Mouse (Mus musculus): ENCODE results near the gene Msantd4. TPM values are rescaled to one million over a fixed set of nuclear protein-coding genes. Genes with fewer than 3 reads are reported as not detected.
"Not testable (repeated sequence)": the region's sequence is repeated elsewhere in the genome, so short reads cannot be mapped to it uniquely, and the experiment has no call there.

Gene Msantd4
- polyA plus RNA-seq (2016; fragmentation: Nextera tagmentation; extraction: Ambion mirVana), result 57.7 and 58.4 TPM in 2 replicates

- Histone ChIP-seq H3K27me3 (no peaks in the 10 kb centered on the region), H3K36me3 (no peaks in the 10 kb centered on the region), H3K9me3 (no peaks in the 10 kb centered on the region), H3K4me3 (peak within 1 kb of the TSS; percentile 79), H3K4me2 (replicated peaks) (peak within 1 kb of the TSS; percentile 56), H3K9ac (peak within 1 kb of the TSS; percentile 70), H3K4me1 (no peaks in the 10 kb centered on the region; the same call in 1 of the 2 replicates), H3K27ac (peak within 1 kb of the TSS; percentile 76)
- ATAC-seq (ENCODE audit: insufficient number of reproducible peaks, insufficient read depth, low FRiP score, low TSS enrichment), result peak; percentile 100
- 2% methylated on average over 31 of the region's 31 CpGs for WGBS
These were observed at the start of gene Msantd4 for GRCm38 (mm10) chr9:4375828-4376639. Gene Msantd4, plus strand, starts transcription at chr9:4376562.

GRCm38 (mm10) chr9:4353163-4353562 is 23.2 kb upstream of the Msantd4 start:
- Histone ChIP-seq H3K9ac (no peak overlapping the region), H3K4me2 (replicated peaks) (no peak overlapping the region), H3K36me3 (no peaks in the 10 kb centered on the region), H3K4me1 (no peaks in the 10 kb centered on the region), H3K9me3 (no peaks in the 10 kb centered on the region), H3K4me3 (no peak overlapping the region), H3K27me3 (no peaks in the 10 kb centered on the region), H3K27ac (no peak overlapping the region)
- no peak for ATAC-seq (ENCODE audit: insufficient number of reproducible peaks, insufficient read depth, low FRiP score, low TSS enrichment)
- WGBS, result 87% methylated on average over 1 of the region's 1 CpGs

- no peaks in the 10 kb centered on the region for H3K9me3 ChIP-seq
- H3K36me3 ChIP-seq, result no peaks in the 10 kb centered on the region
- no peaks in the 10 kb centered on the region for H3K27me3 ChIP-seq
- WGBS, result 0% methylated on average over 15 of the region's 15 CpGs
- peak overlapping the region; percentile 70 for H3K9ac ChIP-seq
- peak overlapping the region; percentile 56 for H3K4me2 ChIP-seq (replicated peaks)
- no peak for ATAC-seq (ENCODE audit: insufficient number of reproducible peaks, insufficient read depth, low FRiP score, low TSS enrichment)
- H3K4me1 ChIP-seq, result no peaks in the 10 kb centered on the region; the same call in 1 of the 2 replicates
- H3K27ac ChIP-seq, result 0 out of 2 replicates have a peak overlapping the region, but pooled peaks have one; percentile 11
- peak overlapping the region; percentile 79 for H3K4me3 ChIP-seq
These were observed 318 bp downstream of the Msantd4 start for GRCm38 (mm10) chr9:4376640-4377120.

- not testable (repeated sequence) for ATAC-seq (ENCODE audit: insufficient number of reproducible peaks, insufficient read depth, low FRiP score, low TSS enrichment); H3K4me1 ChIP-seq; H3K9me3 ChIP-seq; H3K36me3 ChIP-seq; H3K27ac ChIP-seq; H3K4me2 ChIP-seq (replicated peaks); H3K27me3 ChIP-seq; H3K4me3 ChIP-seq; H3K9ac ChIP-seq
- 92% methylated on average over 11 of the region's 11 CpGs for WGBS
These were observed 24.4 kb downstream of the Msantd4 start for GRCm38 (mm10) chr9:4400801-4401200.

Small RNA genes lying within 50 kb of the gene (microRNA-seq; reads per million reads assigned to microRNA genes)
- not detected for gene Gm23992

Other genes with a start within 250 kb of the Msantd4 start
- gene Aasdhppt, start 67.1 kb upstream of the Msantd4 start, polyA plus RNA-seq (2016; fragmentation: Nextera tagmentation; extraction: Ambion mirVana), result 37.5 and 40.0 TPM in 2 replicates
- 6.7 and 7.8 TPM in 2 replicates for gene Kbtbd3, start 66.7 kb upstream of the Msantd4 start, polyA plus RNA-seq (2016; fragmentation: Nextera tagmentation; extraction: Ambion mirVana)

Measured in embryonic facial prominence, embryonic 12.5 days (tissue).